Mouse (Mus musculus) adrenal gland, adult 10 weeks (tissue): ENCODE results near the gene Gm21976. TPM values are rescaled to one million over a fixed set of nuclear protein-coding genes. Genes with fewer than 3 reads are reported as not detected.

Experiments
- polyA plus RNA-seq: library from polyadenylated mRNA; stranded (reverse); fragments of 350-450 nt; fragmentation: Illumina TruSeq; extraction: RNeasy Lipid Tissue Mini Kit (QIAGEN cat#74804); gene quantifications from one replicate; pipeline ENCODE4 v1.2.3, GENCODE M21; 2014; ENCODE audit warnings: low read depth, low replicate concordance

The Gm21976 gene
- polyA plus RNA-seq = not detected

GRCm38 (mm10) chr13:98279686-98280085 lies at the start of gene Gm21976:
Gene Gm21976, plus strand, starts transcription at chr13:98279887.

GRCm38 (mm10) chr13:98262636-98263457 lies 16.8 kb upstream of the Gm21976 start, which contains the start of the genes Utp15 and Ankra2:
Gene Utp15, minus strand, starts transcription at chr13:98263041.
Gene Ankra2, plus strand, starts transcription at chr13:98263074.

DNA sequence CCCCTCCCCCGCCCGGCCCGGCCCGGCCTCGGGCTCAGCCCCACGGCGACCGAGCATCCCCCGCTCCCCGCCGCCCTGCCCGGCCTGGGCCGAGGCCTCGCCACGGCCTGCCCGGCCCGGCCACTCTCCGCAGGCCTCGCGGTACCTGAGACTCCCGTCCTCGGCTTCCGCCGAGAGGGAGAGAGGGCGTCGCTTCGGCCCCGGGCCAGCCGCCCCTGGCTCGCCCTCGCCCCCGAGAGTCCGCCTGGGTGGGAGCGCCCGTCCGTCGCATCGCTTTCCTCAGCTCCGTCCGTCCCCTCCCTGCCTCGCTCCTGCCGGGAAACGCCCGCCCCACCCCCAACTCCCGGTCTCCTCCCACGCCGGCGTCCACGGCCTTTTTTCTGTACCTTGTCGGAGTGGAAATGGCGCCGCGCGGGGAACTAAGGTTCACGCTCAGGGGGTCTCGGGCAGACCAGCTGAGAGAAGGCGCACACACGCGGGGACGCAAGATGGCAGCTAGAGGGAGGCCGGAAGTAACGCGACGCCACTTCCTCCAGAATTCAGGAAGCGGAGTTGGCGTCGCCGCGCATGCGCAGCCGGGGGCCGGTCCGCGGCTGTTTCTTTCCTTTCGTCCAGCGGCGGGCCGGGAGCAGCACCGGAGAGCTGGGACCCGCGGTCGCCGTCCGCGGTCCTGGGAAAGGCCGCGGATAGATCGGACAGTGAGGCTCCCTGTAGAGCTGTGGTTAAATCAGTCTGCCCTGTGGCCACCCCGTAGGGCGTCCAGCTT lies 37.0 kb downstream of the Gm21976 start, which contains the start of gene Btf3:
Gene Btf3 (minus strand): TSS at position 527 of the 766 bp plus-strand sequence.

DNA sequence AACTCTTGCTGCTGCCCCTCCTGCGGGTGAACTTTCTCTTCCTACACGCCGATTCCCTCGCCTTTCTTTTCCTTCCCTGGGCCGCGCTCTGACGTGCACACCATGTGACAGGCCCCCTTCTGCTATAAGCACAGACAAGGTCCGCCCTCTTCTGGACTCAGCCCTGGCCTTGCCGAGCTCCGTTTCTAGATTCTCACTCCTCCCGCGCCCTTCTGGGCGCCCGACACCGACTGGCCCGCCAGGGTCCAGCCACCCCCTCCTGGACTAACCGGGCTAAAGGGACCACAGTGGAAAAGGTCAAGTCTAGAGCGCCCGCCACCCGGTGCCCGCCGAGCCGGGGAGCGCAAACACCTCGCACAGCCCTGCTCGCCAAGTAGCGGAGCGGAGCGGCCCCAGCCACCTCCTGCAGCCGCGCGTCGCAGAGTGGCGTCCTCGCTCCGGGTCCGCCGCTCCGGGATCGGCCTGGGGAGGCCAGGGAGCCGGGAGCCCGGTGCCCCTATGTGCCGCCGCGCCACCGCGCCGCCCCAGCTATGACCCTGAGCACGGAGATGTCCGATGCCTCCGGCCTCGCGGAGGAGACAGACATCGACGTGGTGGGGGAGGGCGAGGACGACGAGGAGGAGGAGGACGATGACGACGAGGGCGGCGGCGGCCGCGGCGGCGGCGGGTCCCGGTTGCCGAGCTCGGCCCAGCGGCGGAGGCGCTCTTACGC lies 74.6 kb downstream of the Gm21976 start, which contains the start of gene Foxd1:
Gene Foxd1 (plus strand): TSS at position 153 of the 712 bp plus-strand sequence.

Other genes with a start within 250 kb of the Gm21976 start
- 4.9 TPM for gene Arhgef28, start 73.4 kb upstream of the Gm21976 start, polyA plus RNA-seq
- 26.3 TPM for gene Utp15, start 16.8 kb upstream of the Gm21976 start, polyA plus RNA-seq
- 36.4 TPM for gene Ankra2, start 16.8 kb upstream of the Gm21976 start, polyA plus RNA-seq
- 871 TPM for gene Btf3, start 37.1 kb downstream of the Gm21976 start, polyA plus RNA-seq
- 0.47 TPM for gene Foxd1, start 74.4 kb downstream of the Gm21976 start, polyA plus RNA-seq
- not detected for gene Gm10320, start 212.1 kb downstream of the Gm21976 start, polyA plus RNA-seq